Mouse (Mus musculus) small intestine, adult 2 months (tissue): ENCODE measurements around the gene Nod1.

ENCODE experiments used
- CTCF ChIP-seq: fragments of 200-500 bp; IDR thresholded peaks from 2 replicates; pipeline ENCODE4 v1.5.1; 2012; ENCODE audit warnings: low read depth, mild to moderate bottlenecking, control low read depth, inconsistent platforms, low read length, moderate library complexity, mixed read lengths; ENCODE audit not compliant: insufficient replicate concordance, insufficient read length; ENCODE audit errors: extremely low read depth
- POLR2A ChIP-seq: fragments of 200-500 bp; IDR thresholded peaks from 2 replicates; pipeline ENCODE4 v1.6.1; 2012; ENCODE audit warnings: low read depth, mild to moderate bottlenecking, control low read depth, inconsistent platforms, low read length, moderate library complexity

GRCm38 (mm10) chr6:54925736-54926440 is 46.5 kb downstream of the Nod1 start:
- TF ChIP-seq CTCF (no peak), POLR2A (no peak)
